Mouse (Mus musculus) intestine, embryonic 14.5 days (tissue): ENCODE results near the gene Pld5. TPM values are rescaled to one million over a fixed set of nuclear protein-coding genes. Genes with fewer than 3 reads are reported as not detected.

ENCODE experiments used
- ATAC-seq: fragments of 200-750 bp; cut with Nextera tagmentation; replicated peaks from 2 replicates; pipeline ENCODE4 v1.8.0; 2017; ENCODE audit warnings: low read depth, moderate number of reproducible peaks, moderate TSS enrichment, moderate library complexity; ENCODE audit not compliant: low FRiP score, low TSS enrichment
- DNase-seq: peaks from one replicate; pipeline ENCODE4 v3.0.0-alpha.2; 2018; ENCODE audit warnings: low spot score
- H3K27ac ChIP-seq: fragments of 300-500 bp; sonication (generic); 2 replicates; pipeline ENCODE4 v1.5.1; 2014; ENCODE audit warnings: low read depth, mild to moderate bottlenecking, control low read depth
- H3K27me3 ChIP-seq: fragments of 300-500 bp; sonication (generic); replicated peaks from 2 replicates; pipeline ENCODE4 v1.6.1; 2014; ENCODE audit warnings: low read length, control low read depth; ENCODE audit not compliant: control insufficient read depth, insufficient read depth
- H3K36me3 ChIP-seq: fragments of 300-500 bp; sonication (generic); 2 replicates; pipeline ENCODE4 v1.6.1; 2014; ENCODE audit warnings: low read length, control low read depth; ENCODE audit not compliant: control insufficient read depth, insufficient read depth
- H3K4me1 ChIP-seq: fragments of 300-500 bp; sonication (generic); replicated peaks from 2 replicates; pipeline ENCODE4 v1.6.1; 2014; ENCODE audit warnings: low read length, control low read depth, mixed read lengths; ENCODE audit not compliant: control insufficient read depth, insufficient read depth
- H3K4me2 ChIP-seq: fragments of 300-500 bp; sonication (generic); 2 replicates; pipeline ENCODE4 v1.6.1; 2014; ENCODE audit warnings: low read length
- H3K4me3 ChIP-seq: fragments of 300-500 bp; sonication (generic); 2 replicates; pipeline ENCODE4 v1.5.1; 2014; ENCODE audit warnings: low read depth, low read length, control low read depth, mixed read lengths
- H3K9ac ChIP-seq: fragments of 300-500 bp; sonication (generic); 2 replicates; pipeline ENCODE4 v1.6.1; 2014; ENCODE audit warnings: mild to moderate bottlenecking, low read length
- H3K9me3 ChIP-seq: fragments of 300-500 bp; sonication (generic); 2 replicates; pipeline ENCODE4 v1.6.1; 2016; ENCODE audit warnings: low read length, control low read depth; ENCODE audit not compliant: control insufficient read depth
- WGBS: fragments of 180-500 bp; shearing (Covaris S2); extraction: QIAGEN DNeasy Blood & Tissue Kit; methylation state at CpG from one replicate; pipeline ENCODE4 v1.1.7; 2014; 5-methylcytosine and 5-hydroxymethylcytosine counted together
- polyA plus RNA-seq: library from polyadenylated mRNA; unstranded; fragments of >200 nt; fragmentation: Nextera tagmentation; extraction: Ambion mirVana; gene quantifications from 2 replicates; pipeline ENCODE4 v1.2.1, GENCODE M21; 2014

Gene Pld5
- polyA plus RNA-seq, 1 experiment from 2014 or later: 0.70 TPM

DNA sequence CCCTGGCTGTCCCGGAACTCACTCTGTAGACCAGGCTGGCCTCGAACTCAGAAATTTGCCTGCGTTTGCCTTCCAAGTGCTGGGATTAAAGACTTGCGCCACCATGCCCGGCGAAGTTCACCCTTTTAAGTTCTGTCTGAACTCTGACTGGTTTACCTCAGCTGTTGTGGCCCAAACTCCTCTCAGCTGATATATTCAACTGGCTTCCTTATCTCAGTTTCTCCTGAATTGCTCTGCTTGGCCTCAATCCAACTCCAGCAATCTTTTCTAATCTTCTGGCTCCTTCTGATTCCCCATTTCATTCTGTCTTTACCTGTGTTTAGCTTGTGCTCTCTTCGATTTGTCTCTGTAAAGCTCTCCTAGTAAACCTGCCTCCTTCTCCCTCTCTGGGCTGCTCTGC is 331.9 kb downstream of the Pld5 start:
- 92% methylated on average over 7 of the region's 7 CpGs for WGBS

DNA sequence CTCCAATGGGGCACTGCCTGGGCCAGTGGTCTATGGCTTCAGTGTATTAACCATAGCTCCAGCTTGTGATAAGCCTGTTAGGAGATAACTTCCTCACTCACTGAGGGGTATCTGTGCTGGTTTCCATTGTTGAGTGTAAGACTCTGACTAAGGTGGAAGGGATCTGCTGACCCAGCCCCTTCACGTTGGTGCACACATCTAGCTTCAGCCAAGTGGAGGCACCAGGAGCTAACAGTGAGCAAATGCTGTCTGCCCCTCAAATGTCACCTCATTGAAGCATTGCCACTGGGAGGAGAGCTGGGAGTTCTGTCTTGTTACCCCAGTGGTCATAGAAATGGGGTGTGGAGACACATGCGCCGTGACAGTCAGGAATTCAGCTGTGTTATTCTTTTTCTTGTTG is 336.4 kb downstream of the Pld5 start:
- Histone ChIP-seq H3K4me2 (no peak overlapping the region), H3K27ac (no peak overlapping the region), H3K4me1 (no peaks in the 10 kb centered on the region), H3K36me3 (no peaks in the 10 kb centered on the region), H3K27me3 (no peaks in the 10 kb centered on the region), H3K9me3 (no peaks in the 10 kb centered on the region), H3K9ac (no peak overlapping the region), H3K4me3 (no peak overlapping the region)
- WGBS: 82% methylated on average over 3 of the region's 3 CpGs
- no peak for DNase-seq
- ATAC-seq: no peak

More for the DNA sequence above, 331.9 kb downstream of the Pld5 start:
- Histone ChIP-seq H3K36me3 (no peaks in the 10 kb centered on the region), H3K4me2 (no peak overlapping the region), H3K9me3 (no peaks in the 10 kb centered on the region), H3K4me3 (no peak overlapping the region), H3K4me1 (no peaks in the 10 kb centered on the region), H3K9ac (no peak overlapping the region), H3K27ac (no peak overlapping the region), H3K27me3 (no peaks in the 10 kb centered on the region)
- no peak for DNase-seq
- ATAC-seq: no peak

DNA sequence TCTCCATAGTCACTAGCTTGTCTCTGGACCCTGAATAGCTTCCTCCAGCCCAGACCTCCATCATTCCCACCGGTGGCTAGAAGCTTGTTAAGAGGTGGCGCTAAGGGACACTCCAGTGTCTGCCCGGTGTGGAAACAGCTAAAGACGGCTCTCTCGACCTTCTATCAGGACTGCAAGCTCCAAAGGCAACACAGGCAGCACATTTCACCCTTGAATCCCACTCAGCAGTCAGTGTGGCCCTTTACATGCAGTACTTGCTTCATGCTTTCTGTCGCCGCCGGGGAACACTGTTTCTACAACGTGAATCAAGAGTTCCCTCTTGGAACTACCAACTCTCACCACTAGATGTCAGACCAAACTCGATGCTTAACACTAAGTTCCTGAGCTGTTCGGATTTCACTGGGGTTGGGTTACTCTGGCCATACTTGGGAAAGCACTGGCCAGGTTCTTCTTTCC is 338.8 kb downstream of the Pld5 start:
- Histone ChIP-seq H3K27ac (no peak overlapping the region), H3K9ac (no peak overlapping the region), H3K27me3 (no peaks in the 10 kb centered on the region), H3K36me3 (no peaks in the 10 kb centered on the region), H3K4me2 (peak overlapping the region; percentile 45), H3K4me1 (no peaks in the 10 kb centered on the region), H3K9me3 (no peaks in the 10 kb centered on the region), H3K4me3 (0 out of 2 replicates have a peak overlapping the region, but pooled peaks have one; percentile 2)
- DNase-seq (peak; percentile 72), ATAC-seq (peak; percentile 88)
- WGBS: 10% methylated on average over 11 of the region's 11 CpGs

DNA sequence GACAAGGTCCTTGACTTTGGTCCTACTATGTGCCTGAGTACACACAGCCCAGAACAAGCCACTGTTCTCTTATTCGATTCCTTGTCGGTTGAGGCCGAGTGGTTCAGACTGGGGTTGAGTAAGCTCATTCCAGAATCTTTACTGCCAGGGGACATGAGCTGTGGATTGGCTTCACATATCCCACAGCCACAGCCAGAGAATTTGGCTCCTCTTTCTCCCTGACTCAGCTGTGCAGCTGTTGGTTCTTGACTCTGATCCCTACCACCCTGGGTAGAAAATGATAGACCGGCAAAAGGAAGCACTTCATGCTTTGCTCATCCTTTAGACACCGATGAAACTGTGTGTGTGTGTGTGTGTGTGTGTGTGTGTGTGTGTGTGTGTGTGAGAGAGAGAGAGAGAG is 343.7 kb downstream of the Pld5 start:
- Histone ChIP-seq H3K4me3 (no peak overlapping the region), H3K9me3 (no peaks in the 10 kb centered on the region), H3K27me3 (no peaks in the 10 kb centered on the region), H3K27ac (no peak overlapping the region), H3K9ac (no peak overlapping the region), H3K36me3 (no peaks in the 10 kb centered on the region), H3K4me2 (no peak overlapping the region), H3K4me1 (no peaks in the 10 kb centered on the region)
- 89% methylated on average over 5 of the region's 5 CpGs for WGBS
- ATAC-seq (no peak), DNase-seq (no peak)

DNA sequence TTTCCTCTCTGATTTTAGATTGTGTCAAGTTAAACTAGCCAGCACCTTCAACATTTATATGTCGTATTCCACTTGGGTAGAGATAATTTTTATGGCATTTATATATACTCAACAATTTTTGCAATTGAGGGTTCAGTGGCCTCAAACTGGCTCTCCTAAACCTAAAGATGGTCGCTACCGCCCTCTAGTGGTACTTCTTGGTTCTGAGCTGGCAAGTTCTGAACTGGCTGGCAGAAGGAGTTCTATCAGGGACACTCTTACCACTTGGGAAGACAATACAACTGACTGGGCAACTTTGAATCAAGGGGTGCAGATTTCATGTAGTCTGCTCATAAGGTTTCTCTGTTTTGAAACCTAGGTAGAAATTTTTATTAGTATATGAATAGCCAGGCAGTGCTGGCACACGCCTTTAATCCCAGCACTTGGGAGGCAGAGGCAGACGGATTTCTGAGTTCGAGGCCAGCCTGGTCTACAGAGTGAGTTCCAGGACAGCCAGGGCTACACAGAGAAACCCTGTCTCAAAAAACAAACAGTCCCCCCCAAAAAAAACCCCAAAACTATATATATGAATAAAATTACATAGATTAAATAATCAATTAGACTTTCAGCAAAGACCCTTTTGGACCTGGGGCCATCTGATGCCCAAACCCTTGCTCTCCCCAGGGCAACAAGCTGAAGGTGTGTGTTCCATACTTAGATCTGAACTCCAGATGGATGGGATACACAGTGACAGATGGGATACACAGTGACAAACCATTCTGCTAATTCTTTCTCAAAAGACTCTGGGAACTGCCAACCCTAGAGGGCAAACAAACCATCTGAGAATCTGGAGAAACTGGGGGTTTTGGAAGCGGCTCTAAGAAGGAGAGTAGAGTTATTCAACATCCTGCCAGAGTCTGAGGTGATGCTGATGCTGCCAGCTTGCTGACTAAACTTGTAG is 351.0 kb downstream of the Pld5 start:
- WGBS: 51% methylated on average over 7 of the region's 7 CpGs
- DNase-seq (peak; percentile 90), ATAC-seq (no peak)

DNA sequence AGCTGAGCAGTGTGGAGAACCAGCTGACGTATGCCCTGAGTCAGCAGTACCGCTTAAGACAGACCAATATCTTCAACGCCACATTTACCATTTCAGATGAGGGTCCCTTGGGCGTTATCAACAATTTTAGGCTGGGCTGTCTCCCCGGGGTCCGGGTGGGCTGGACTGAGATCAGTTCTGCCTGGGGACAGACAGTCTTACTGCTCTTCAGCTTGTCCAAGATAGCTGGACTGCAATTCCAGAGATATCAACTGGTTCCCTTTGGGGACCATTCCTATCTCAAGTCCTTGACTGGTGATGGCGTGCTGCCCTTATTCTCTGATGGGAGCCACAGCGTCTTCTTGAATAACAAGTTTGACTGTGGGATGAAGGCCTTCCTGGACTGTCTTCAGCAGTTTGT is 354.0 kb downstream of the Pld5 start:
- Histone ChIP-seq H3K4me2 (no peak overlapping the region), H3K9ac (no peak overlapping the region), H3K9me3 (no peaks in the 10 kb centered on the region), H3K27me3 (no peaks in the 10 kb centered on the region), H3K4me1 (no peaks in the 10 kb centered on the region), H3K36me3 (no peaks in the 10 kb centered on the region), H3K27ac (no peak overlapping the region), H3K4me3 (no peak overlapping the region)
- ATAC-seq (no peak), DNase-seq (no peak)
- 88% methylated on average over 8 of the region's 8 CpGs for WGBS

More for the DNA sequence above, 351.0 kb downstream of the Pld5 start:
- Histone ChIP-seq H3K4me2 (no peak overlapping the region), H3K36me3 (no peaks in the 10 kb centered on the region), H3K4me3 (no peak overlapping the region), H3K27ac (no peak overlapping the region), H3K9me3 (no peaks in the 10 kb centered on the region), H3K4me1 (no peaks in the 10 kb centered on the region), H3K9ac (no peak overlapping the region), H3K27me3 (no peaks in the 10 kb centered on the region)

DNA sequence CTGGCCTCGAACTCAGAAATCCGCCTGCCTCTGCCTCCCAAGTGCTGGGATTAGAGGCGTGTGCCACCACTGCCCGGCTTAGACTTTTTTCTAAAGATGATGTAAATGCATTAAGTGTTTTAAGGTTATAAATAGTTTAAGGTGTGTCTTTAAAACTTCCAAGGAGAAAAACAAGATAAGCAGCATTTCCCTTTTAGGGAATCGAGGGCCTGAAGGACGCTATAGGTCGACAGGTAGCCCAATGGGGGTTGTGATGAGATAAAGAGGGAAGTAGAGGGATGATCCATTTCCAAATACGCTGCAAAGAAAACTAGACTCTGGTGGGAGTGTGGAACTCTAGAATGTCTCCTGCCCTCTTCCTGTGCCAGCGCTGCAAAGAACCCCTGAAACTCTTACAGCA is 355.1 kb downstream of the Pld5 start, which contains the start of gene Gm38100:
Gene Gm38100, plus strand, starts transcription at position 301 of the 400 bp plus-strand sequence.
- Histone ChIP-seq H3K4me1 (no peaks in the 10 kb centered on the region), H3K4me2 (no peak within 1 kb of the TSS), H3K27me3 (no peaks in the 10 kb centered on the region), H3K9me3 (no peaks in the 10 kb centered on the region), H3K27ac (no peak within 1 kb of the TSS), H3K4me3 (no peak within 1 kb of the TSS), H3K36me3 (no peaks in the 10 kb centered on the region), H3K9ac (no peak within 1 kb of the TSS)
- DNase-seq (no peak), ATAC-seq (no peak)
- WGBS: 87% methylated on average over 9 of the region's 9 CpGs

DNA sequence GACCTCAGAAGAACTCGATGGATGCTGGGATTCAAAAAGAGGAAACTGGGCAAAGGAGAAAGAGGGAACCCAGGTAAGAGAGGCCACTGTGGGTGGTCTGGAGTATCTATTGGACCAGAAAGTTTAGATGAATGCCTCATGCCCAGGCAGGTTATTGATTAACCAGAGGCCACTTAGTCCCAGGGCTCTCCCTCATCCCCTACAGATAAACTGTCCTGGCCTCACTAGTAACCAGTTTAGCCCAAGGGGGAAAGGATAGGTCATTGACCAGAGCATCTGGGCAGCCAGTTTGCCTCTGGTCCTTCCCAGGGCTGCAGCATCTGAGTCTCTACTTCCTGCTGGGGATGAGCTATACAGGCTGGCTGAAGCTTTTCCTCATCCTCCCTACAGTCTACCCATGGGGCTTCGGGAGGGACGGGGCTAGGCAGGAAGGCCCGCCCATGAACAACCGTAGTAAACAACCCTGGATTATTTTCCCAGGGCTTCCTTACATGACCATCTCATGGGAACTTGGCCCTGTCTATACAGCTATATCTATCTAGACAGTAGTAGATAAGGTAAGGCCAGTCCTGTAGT is 361.3 kb downstream of the Pld5 start:
- Histone ChIP-seq H3K4me1 (no peaks in the 10 kb centered on the region), H3K9ac (no peak overlapping the region), H3K4me3 (no peak overlapping the region), H3K36me3 (peaks cover 14% of the 10 kb centered on the region), H3K27ac (no peak overlapping the region), H3K27me3 (no peaks in the 10 kb centered on the region), H3K9me3 (no peaks in the 10 kb centered on the region), H3K4me2 (no peak overlapping the region)
- DNase-seq (no peak), ATAC-seq (peak; percentile 31; the same call in 1 of the 2 replicates)
- 72% methylated on average over 5 of the region's 5 CpGs for WGBS
